Mouse (Mus musculus) MEL (cell line): ENCODE results near the gene Tmppe. TPM values are rescaled to one million over a fixed set of nuclear protein-coding genes. Genes with fewer than 3 reads are reported as not detected.

Experiments
- DNase-seq: peaks from one replicate; pipeline ENCODE4 v3.0.0; 2011; ENCODE audit warnings: low read depth, low spot score
- H3K27ac ChIP-seq: 2 replicates; pipeline ENCODE4 v1.5.1; 2012; ENCODE audit warnings: low read depth, mild to moderate bottlenecking, control low read depth, low read length, moderate library complexity; ENCODE audit not compliant: control insufficient read depth
- H3K27me3 ChIP-seq, 2 experiments: fragments of 150-350 bp in 1 of 2; sonication (generic) in 1 of 2; 2 replicates each; pipeline ENCODE4 v1.6.1; 2012; ENCODE audit warnings: low read length in 2 of 2, mild to moderate bottlenecking in 2 of 2, improper control_type of control experiment in 1 of 2, moderate library complexity in 1 of 2; ENCODE audit not compliant: insufficient read depth in 2 of 2, control insufficient read depth in 1 of 2
- H3K36me3 ChIP-seq, 2 experiments: 2 replicates each; pipeline ENCODE4 v1.6.1; 2012 to 2014; ENCODE audit warnings: low read length in 2 of 2, improper control_type of control experiment in 1 of 2, inconsistent platforms in 1 of 2, mild to moderate bottlenecking in 1 of 2; ENCODE audit not compliant: insufficient read depth in 2 of 2, control insufficient read depth in 1 of 2
- H3K4me1 ChIP-seq, 2 experiments: fragments of 150-350 bp in 1 of 2; sonication (generic) in 1 of 2; 2 replicates each; pipeline ENCODE4 v1.6.1; 2012; ENCODE audit warnings: low read length in 2 of 2, improper control_type of control experiment in 1 of 2, mild to moderate bottlenecking in 1 of 2; ENCODE audit not compliant: insufficient read depth in 2 of 2, control insufficient read depth in 1 of 2
- H3K4me3 ChIP-seq, 2 experiments: fragments of 150-350 bp in 1 of 2; sonication (generic) in 1 of 2; 2 replicates each; pipeline ENCODE4 v1.5.1; 2012; ENCODE audit warnings: low read depth in 2 of 2, low read length in 2 of 2, mild to moderate bottlenecking in 2 of 2, moderate library complexity in 2 of 2, control low read depth in 1 of 2, improper control_type of control experiment in 1 of 2; ENCODE audit not compliant: control insufficient read depth in 1 of 2, insufficient read depth in 1 of 2
- H3K79me2 ChIP-seq: 2 replicates; pipeline ENCODE4 v1.6.1; 2012; ENCODE audit warnings: mild to moderate bottlenecking, low read length, moderate library complexity; ENCODE audit not compliant: control insufficient read depth, poor library complexity, insufficient read depth
- H3K9ac ChIP-seq: 2 replicates; pipeline ENCODE4 v1.6.1; 2012; ENCODE audit warnings: low read depth, mild to moderate bottlenecking, control low read depth, low read length, moderate library complexity; ENCODE audit not compliant: control insufficient read depth, poor library complexity, severe bottlenecking
- H3K9me3 ChIP-seq: fragments of 150-350 bp; sonication (generic); replicated peaks from 2 replicates; pipeline ENCODE4 v1.6.1; 2012; ENCODE audit warnings: mild to moderate bottlenecking, low read length, improper control_type of control experiment, moderate library complexity; ENCODE audit not compliant: insufficient read depth
- CHD1 ChIP-seq: IDR thresholded peaks from 2 replicates; pipeline ENCODE4 v1.6.1; 2012; ENCODE audit warnings: low read depth, mild to moderate bottlenecking, inconsistent platforms, low read length, improper control_type of control experiment
- CHD2 ChIP-seq: IDR thresholded peaks from 2 replicates; pipeline ENCODE4 v1.6.1; 2011; ENCODE audit warnings: low read length, improper control_type of control experiment
- CTCF ChIP-seq, 3 experiments: IDR thresholded peaks in 2 of 3; conservative IDR thresholded peaks in 1 of 3; 2 replicates each; pipeline ENCODE4 v1.5.1; 2011 to 2012; ENCODE audit warnings: low read length in 3 of 3, low read depth in 2 of 3, mild to moderate bottlenecking in 2 of 3, improper control_type of control experiment in 1 of 3, inconsistent platforms in 1 of 3, mixed read lengths in 1 of 3, moderate library complexity in 1 of 3; ENCODE audit not compliant: control insufficient read depth in 1 of 3, insufficient read depth in 1 of 3, poor library complexity in 1 of 3, severe bottlenecking in 1 of 3
- E2F4 ChIP-seq: IDR thresholded peaks from 2 replicates; pipeline ENCODE4 v1.6.1; 2011; ENCODE audit warnings: low read depth, low read length, improper control_type of control experiment, borderline replicate concordance
- ELF1 ChIP-seq: IDR thresholded peaks from 2 replicates; pipeline ENCODE4 v1.6.1; 2014; ENCODE audit warnings: low read depth, mild to moderate bottlenecking, inconsistent platforms, low read length, improper control_type of control experiment, moderate library complexity
- EP300 ChIP-seq, 2 experiments: IDR thresholded peaks; 2 replicates each; pipeline ENCODE4 v1.6.1; 2011; ENCODE audit warnings: improper control_type of control experiment in 2 of 2, low read length in 2 of 2, low read depth in 1 of 2, mild to moderate bottlenecking in 1 of 2
- GATA1 ChIP-seq: IDR thresholded peaks from 2 replicates; pipeline ENCODE4 v1.6.1; 2011; ENCODE audit warnings: low read depth, low read length, improper control_type of control experiment
- HCFC1 ChIP-seq: IDR thresholded peaks from 2 replicates; pipeline ENCODE4 v1.6.1; 2012; ENCODE audit warnings: low read depth, mild to moderate bottlenecking, inconsistent platforms, low read length, improper control_type of control experiment, moderate library complexity
- JUND ChIP-seq: IDR thresholded peaks from 2 replicates; pipeline ENCODE4 v1.6.1; 2011; ENCODE audit warnings: low read depth, mild to moderate bottlenecking, improper control_type of control experiment, low read length
- MAFK ChIP-seq: IDR thresholded peaks from 2 replicates; pipeline ENCODE4 v1.6.1; 2011; ENCODE audit warnings: low read depth, mild to moderate bottlenecking, low read length, improper control_type of control experiment, borderline replicate concordance
- MAX ChIP-seq: IDR thresholded peaks from 2 replicates; pipeline ENCODE4 v1.6.1; 2011; ENCODE audit warnings: low read length, improper control_type of control experiment
- MAZ ChIP-seq: IDR thresholded peaks from 2 replicates; pipeline ENCODE4 v1.6.1; 2012; ENCODE audit warnings: low read depth, mild to moderate bottlenecking, inconsistent platforms, low read length, improper control_type of control experiment
- MXI1 ChIP-seq: IDR thresholded peaks from 2 replicates; pipeline ENCODE4 v1.6.1; 2011; ENCODE audit warnings: mild to moderate bottlenecking, low read depth, low read length, improper control_type of control experiment
- MYB ChIP-seq: IDR thresholded peaks from 2 replicates; pipeline ENCODE4 v1.6.1; 2011; ENCODE audit warnings: mild to moderate bottlenecking, low read depth, low read length, improper control_type of control experiment
- MYC ChIP-seq: IDR thresholded peaks from 2 replicates; pipeline ENCODE4 v1.6.1; 2011; ENCODE audit warnings: low read depth, mild to moderate bottlenecking, low read length, improper control_type of control experiment, moderate library complexity
- NRF1 ChIP-seq: IDR thresholded peaks from 2 replicates; pipeline ENCODE4 v1.6.1; 2014; ENCODE audit warnings: low read depth, mild to moderate bottlenecking, inconsistent platforms, low read length, improper control_type of control experiment, moderate library complexity; ENCODE audit not compliant: poor library complexity, insufficient read depth, severe bottlenecking
- POLR2A ChIP-seq, 2 experiments: IDR thresholded peaks; 2 replicates each; pipeline ENCODE4 v1.6.1; 2011 to 2012; ENCODE audit warnings: low read length in 2 of 2, mild to moderate bottlenecking in 2 of 2, control low read depth in 1 of 2, improper control_type of control experiment in 1 of 2, low read depth in 1 of 2, moderate library complexity in 1 of 2; ENCODE audit not compliant: control insufficient read depth in 1 of 2, insufficient read depth in 1 of 2, poor library complexity in 1 of 2
- POLR2AphosphoS5 ChIP-seq: IDR thresholded peaks from 2 replicates; pipeline ENCODE4 v1.6.1; 2012; ENCODE audit warnings: low read depth, borderline replicate concordance, mild to moderate bottlenecking, inconsistent platforms, low read length, moderate library complexity, mixed read lengths
- RAD21 ChIP-seq: IDR thresholded peaks from 2 replicates; pipeline ENCODE4 v1.6.1; 2011; ENCODE audit warnings: mild to moderate bottlenecking, low read depth, low read length, improper control_type of control experiment
- RCOR1 ChIP-seq: IDR thresholded peaks from 2 replicates; pipeline ENCODE4 v1.6.1; 2012; ENCODE audit warnings: low read depth, mild to moderate bottlenecking, inconsistent platforms, low read length, improper control_type of control experiment
- SIN3A ChIP-seq: IDR thresholded peaks from 2 replicates; pipeline ENCODE4 v1.6.1; 2012; ENCODE audit warnings: low read length, improper control_type of control experiment, inconsistent platforms
- TAL1 ChIP-seq: IDR thresholded peaks from 2 replicates; pipeline ENCODE4 v1.6.1; 2012; ENCODE audit warnings: mild to moderate bottlenecking, inconsistent platforms, low read length, moderate library complexity, mixed read lengths
- TBP ChIP-seq: IDR thresholded peaks from 2 replicates; pipeline ENCODE4 v1.8.0; 2011; ENCODE audit warnings: low read depth, low read length, improper control_type of control experiment
- TCF12 ChIP-seq: IDR thresholded peaks from 2 replicates; pipeline ENCODE4 v1.6.1; 2014; ENCODE audit warnings: low read depth, mild to moderate bottlenecking, inconsistent platforms, low read length, improper control_type of control experiment, moderate library complexity
- UBTF ChIP-seq: IDR thresholded peaks from 2 replicates; pipeline ENCODE4 v1.6.1; 2012; ENCODE audit warnings: low read depth, mild to moderate bottlenecking, inconsistent platforms, low read length, improper control_type of control experiment, moderate library complexity, borderline replicate concordance; ENCODE audit not compliant: insufficient read depth
- USF2 ChIP-seq, 2 experiments: IDR thresholded peaks; 2 replicates each; pipeline ENCODE4 v1.6.1; 2011 to 2012; ENCODE audit warnings: improper control_type of control experiment in 2 of 2, low read length in 2 of 2, borderline replicate concordance in 1 of 2, inconsistent platforms in 1 of 2, low read depth in 1 of 2, mild to moderate bottlenecking in 1 of 2; ENCODE audit not compliant: insufficient read depth in 1 of 2
- ZC3H11A ChIP-seq: IDR thresholded peaks from 2 replicates; pipeline ENCODE4 v1.6.1; 2012; ENCODE audit warnings: low read depth, mild to moderate bottlenecking, inconsistent platforms, low read length, improper control_type of control experiment
- polyA plus RNA-seq, 2 experiments: library from polyadenylated mRNA; stranded (reverse) in 1 of 2; unstranded in 1 of 2; fragments of >175 nt in 1 of 2; fragments of >200 nt in 1 of 2; gene quantifications; 2 replicates each; pipeline versions ENCODE4 v1.2.1 to v1.2.4; 2012; ENCODE audit warnings: low replicate concordance in 2 of 2, low read depth in 1 of 2; ENCODE audit not compliant: insufficient read length in 2 of 2, insufficient read depth in 1 of 2, missing spikeins in 1 of 2
- total RNA-seq: library from RNA; depleted of rRNA; stranded (reverse); fragments of 300-350 nt; gene quantifications from 2 replicates; pipeline ENCODE4 v1.2.3, GENCODE M21; 2012

The Tmppe gene
- total and polyA plus RNA-seq, 3 experiments, result 7.5 to 9.2 TPM; not detected in 1

DNA sequence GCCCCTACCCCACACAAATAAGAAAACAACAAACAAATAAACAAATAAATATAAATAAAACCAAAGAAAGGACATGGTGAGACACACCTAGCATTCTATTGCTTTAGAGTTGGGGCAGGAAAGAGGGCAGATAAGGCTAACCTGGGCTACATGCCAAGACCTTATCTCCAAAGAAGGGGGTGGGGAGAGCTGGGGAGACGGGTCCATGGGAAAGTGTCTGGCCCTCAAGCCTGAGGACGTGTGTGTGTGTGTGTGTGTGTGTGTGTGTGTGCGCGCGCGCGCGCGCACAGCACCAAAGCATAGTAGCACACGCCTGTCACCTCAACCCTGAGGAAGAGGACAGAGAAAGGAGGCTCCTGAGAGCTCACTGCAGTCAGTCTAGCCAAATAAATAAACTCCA lies 23.7 kb upstream of the Tmppe start (continued):
- TF ChIP-seq MYC, result peak; percentile 49; the same call in 1 of the 2 replicates
- TF ChIP-seq CHD1, result no peak
- no peak for TF ChIP-seq TAL1
- TF ChIP-seq CHD2, result peak; percentile 75; the same call in 1 of the 2 replicates
- TF ChIP-seq HCFC1, result peak; percentile 58
- TF ChIP-seq MYB, result peak; percentile 38; the same call in 1 of the 2 replicates
- TF ChIP-seq MAX, result no peak
- TF ChIP-seq SIN3A, result peak; percentile 75
- TF ChIP-seq NRF1, result peak; percentile 76
- TF ChIP-seq CTCF (IDR thresholded peaks at IDR 0.05 in 2 of 3, conservative IDR thresholded peaks at IDR 0.05 in 1 of 3; ENCODE audit: control insufficient read depth in 1 of 3, insufficient read depth in 1 of 3, low read depth in 2 of 3, low read length in 3 of 3, poor library complexity in 1 of 3, severe bottlenecking in 1 of 3), result no peak

DNA sequence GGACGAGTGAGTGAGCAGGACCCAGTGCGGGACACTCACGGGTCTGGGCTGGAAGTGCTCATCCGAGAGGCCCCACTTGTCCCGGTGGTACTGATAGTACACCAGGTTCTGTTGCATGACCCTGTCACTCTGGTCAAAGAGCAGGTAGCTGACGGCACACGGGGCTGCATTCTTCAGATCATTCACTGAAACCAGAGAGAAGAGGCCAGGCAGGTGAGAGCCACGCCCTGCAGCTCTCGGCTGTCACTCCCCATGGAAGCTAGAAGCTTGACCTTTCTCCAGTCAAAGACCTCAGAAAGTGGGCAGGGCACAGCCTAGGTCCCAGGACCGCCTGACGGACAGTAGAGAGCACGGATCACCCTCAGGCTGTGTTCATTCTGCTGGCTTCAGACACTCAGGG lies 21.0 kb upstream of the Tmppe start:
- TF ChIP-seq MYC (no peak), MXI1 (no peak), MAX (no peak), POLR2AphosphoS5 (no peak), TBP (no peak), RCOR1 (no peak), TAL1 (no peak)
- Histone ChIP-seq H3K27ac (no peak overlapping the region), H3K27me3 (no peaks in the 10 kb centered on the region), H3K79me2 (no peaks in the 10 kb centered on the region), H3K9me3 (no peaks in the 10 kb centered on the region), H3K9ac (no peak overlapping the region), H3K36me3 (peaks cover 4 to 22% of the 10 kb centered on the region in 2 experiments; a peak in 3 of 4 replicates), H3K4me1 (peaks cover 10 to 26% of the 10 kb centered on the region in 2 experiments), H3K4me3 (no peak overlapping the region)
- no peak for DNase-seq

DNA sequence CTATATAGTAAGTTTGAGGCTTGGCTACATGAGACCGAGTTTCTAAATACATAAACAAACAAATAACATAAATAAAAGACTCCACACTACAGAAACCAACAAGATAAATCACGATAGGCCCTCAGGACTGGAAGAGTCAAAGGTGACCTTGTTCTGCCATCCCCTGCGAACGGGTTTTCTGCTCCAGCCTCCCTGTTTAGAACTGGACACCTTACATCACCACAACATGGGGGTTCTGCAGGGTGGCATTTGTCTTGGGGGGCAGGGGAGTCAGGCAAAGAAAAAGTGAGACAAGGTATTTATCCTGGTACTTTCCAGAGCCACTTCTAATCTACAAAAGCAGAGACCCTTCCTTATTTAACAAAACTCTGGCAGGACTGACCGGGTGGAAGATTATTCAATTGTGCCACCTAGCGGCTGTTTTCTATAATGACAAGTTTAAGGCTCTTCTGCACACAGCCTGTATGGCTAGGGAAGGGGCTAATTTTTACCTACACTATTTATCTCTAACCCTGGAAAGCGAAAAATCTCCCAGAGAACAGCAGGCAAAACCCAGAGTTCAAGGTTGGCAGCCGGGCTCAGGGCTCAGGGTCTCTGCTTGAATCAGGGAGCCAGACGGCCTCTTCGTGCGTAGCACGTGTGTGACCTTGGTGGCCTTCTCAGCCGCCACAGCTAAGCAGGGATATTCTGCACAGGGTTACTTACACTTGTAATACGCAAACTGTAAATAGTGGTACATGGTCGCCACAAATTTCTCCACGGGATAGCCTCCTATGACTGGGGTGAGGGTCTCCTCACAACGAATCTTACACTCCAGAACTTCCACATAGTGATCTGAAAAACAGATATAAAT lies 19.8 kb upstream of the Tmppe start:
- peaks cover 3 to 16% of the 10 kb centered on the region in 2 experiments; a peak in 3 of 4 replicates for H3K36me3 ChIP-seq
- no peak overlapping the region for H3K4me3 ChIP-seq
- no peaks in the 10 kb centered on the region for H3K9me3 ChIP-seq
- H3K4me1 ChIP-seq, result peaks cover 8 to 16% of the 10 kb centered on the region in 2 experiments; a peak in 3 of 4 replicates
- H3K27ac ChIP-seq, result no peak overlapping the region
- H3K27me3 ChIP-seq, result no peaks in the 10 kb centered on the region
- peak; percentile 73 for DNase-seq
- no peak overlapping the region for H3K9ac ChIP-seq
- no peaks in the 10 kb centered on the region for H3K79me2 ChIP-seq
- TF ChIP-seq JUND (no peak), GATA1 (no peak), RCOR1 (no peak), RAD21 (peak; percentile 79), MXI1 (no peak), ELF1 (no peak), CHD1 (no peak), E2F4 (no peak), MAFK (no peak), ZC3H11A (peak; percentile 56; the same call in 1 of the 2 replicates), MAZ (no peak), POLR2A (IDR thresholded peaks at IDR 0.05; ENCODE audit: control insufficient read depth in 1 of 2, insufficient read depth in 1 of 2, low read depth in 1 of 2, low read length in 2 of 2, poor library complexity in 1 of 2) (no peak), EP300 (IDR thresholded peaks at IDR 0.05; ENCODE audit: low read depth in 1 of 2, low read length in 2 of 2) (no peak), TCF12 (no peak), USF2 (IDR thresholded peaks at IDR 0.05; ENCODE audit: borderline replicate concordance in 1 of 2, insufficient read depth in 1 of 2, low read depth in 1 of 2, low read length in 2 of 2) (no peak), UBTF (no peak), CHD2 (no peak)
